Mouse (Mus musculus): ENCODE data around the gene Kiz. TPM values are rescaled to one million over a fixed set of nuclear protein-coding genes. Genes with fewer than 3 reads are reported as not detected.

Gene Kiz
- total RNA-seq, 2 experiments from 2014 or later: 14.7 to 27.4 TPM

Other genes with a start within 250 kb of the Kiz start
- gene Xrn2, start 157.1 kb downstream of the Kiz start, total RNA-seq (2014; fragmentation: Nextera tagmentation): 89.8 and 107 TPM in 2 replicates
- gene Xrn2, start 157.1 kb downstream of the Kiz start, total RNA-seq (2017): 199 and 249 TPM in 2 replicates
- gene Nkx2-4, start 229.6 kb downstream of the Kiz start, total RNA-seq (2014; fragmentation: Nextera tagmentation): not detected in 2 replicates
- not detected in 2 replicates for gene Nkx2-4, start 229.6 kb downstream of the Kiz start, total RNA-seq (2017)

All from megakaryocyte-erythroid progenitor cell, adult 5-6 weeks (primary cell).